Mouse (Mus musculus): ENCODE data around the gene Zfhx3. TPM values are rescaled to one million over a fixed set of nuclear protein-coding genes. Genes with fewer than 3 reads are reported as not detected.
A peak's percentile ranks its signal among the peaks of the same experiment; 100 is the strongest.

Gene Zfhx3
- total and polyA plus RNA-seq, 3 experiments: 0.23 to 2.5 TPM; not detected in 1

GRCm38 (mm10) chr8:108867482-108868258, 925.2 kb downstream of the Zfhx3 start (continued):
- 0 out of 2 replicates have a peak, but pooled peaks have one; percentile 10 for TF ChIP-seq NRF1 (IDR thresholded peaks at IDR 0.05; ENCODE audit: insufficient read depth, low read depth, low read length, poor library complexity, severe bottlenecking)
- 0 out of 2 replicates have a peak, but pooled peaks have one; percentile 15 for TF ChIP-seq E2F4 (IDR thresholded peaks at IDR 0.05; ENCODE audit: borderline replicate concordance, low read depth, low read length)
- TF ChIP-seq POLR2AphosphoS2 (IDR thresholded peaks at IDR 0.05; ENCODE audit: low read length): peak; percentile 88

- H3K9me3 ChIP-seq (replicated peaks; ENCODE audit: insufficient read depth, low read length): no peaks in the 10 kb centered on the region
- TF ChIP-seq MXI1 (IDR thresholded peaks at IDR 0.05; ENCODE audit: low read depth, low read length) (0 out of 2 replicates have a peak, but pooled peaks have one; percentile 17), RAD21 (IDR thresholded peaks at IDR 0.05; ENCODE audit: low read depth, low read length) (peak; percentile 6), CHD1 (IDR thresholded peaks at IDR 0.05; ENCODE audit: low read depth, low read length) (0 out of 2 replicates have a peak, but pooled peaks have one; percentile 78), NRF1 (IDR thresholded peaks at IDR 0.05; ENCODE audit: insufficient read depth, low read depth, low read length, poor library complexity, severe bottlenecking) (no peak), E2F4 (IDR thresholded peaks at IDR 0.05; ENCODE audit: borderline replicate concordance, low read depth, low read length) (0 out of 2 replicates have a peak, but pooled peaks have one; percentile 17), UBTF (IDR thresholded peaks at IDR 0.05; ENCODE audit: borderline replicate concordance, insufficient read depth, low read depth, low read length) (no peak), MAZ (IDR thresholded peaks at IDR 0.05; ENCODE audit: low read depth, low read length) (no peak), MYC (IDR thresholded peaks at IDR 0.05; ENCODE audit: low read depth, low read length) (peak; percentile 53; the same call in 1 of the 2 replicates), CHD2 (IDR thresholded peaks at IDR 0.05; ENCODE audit: low read length) (no peak), USF2 (IDR thresholded peaks at IDR 0.05; ENCODE audit: borderline replicate concordance in 1 of 2, insufficient read depth in 1 of 2, low read depth in 1 of 2, low read length in 2 of 2) (peak in 1 of 2 experiments; percentile 46; a peak in 1 of 4 replicates), SMC3 (IDR thresholded peaks at IDR 0.05; ENCODE audit: low read depth, low read length) (peak; percentile 47), ELF1 (IDR thresholded peaks at IDR 0.05; ENCODE audit: low read depth, low read length) (no peak), CTCF (IDR thresholded peaks at IDR 0.05 in 2 of 3, conservative IDR thresholded peaks at IDR 0.05 in 1 of 3; ENCODE audit: control insufficient read depth in 1 of 3, insufficient read depth in 1 of 3, low read depth in 2 of 3, low read length in 3 of 3, poor library complexity in 1 of 3, severe bottlenecking in 1 of 3) (peak; percentile 24 to 46 (median 38); a peak in 5 of 6 replicates), USF1 (IDR thresholded peaks at IDR 0.05; ENCODE audit: low read depth, low read length) (peak; percentile 88), MAX (IDR thresholded peaks at IDR 0.05; ENCODE audit: low read length) (peak; percentile 48)
- peak overlapping the region; percentile 71 for H3K27ac ChIP-seq (ENCODE audit: control insufficient read depth, low read depth, low read length)
- peaks cover 4 to 25% of the 10 kb centered on the region in 2 experiments for H3K4me1 ChIP-seq (ENCODE audit: control insufficient read depth in 1 of 2, insufficient read depth in 2 of 2, low read length in 2 of 2)
- H3K36me3 ChIP-seq (ENCODE audit: control insufficient read depth in 1 of 2, insufficient read depth in 2 of 2, low read length in 2 of 2): peaks cover 0 to 23% of the 10 kb centered on the region in 2 experiments; a peak in 2 of 4 replicates
- peak overlapping the region; percentile 75 for H3K9ac ChIP-seq (ENCODE audit: control insufficient read depth, low read depth, low read length, poor library complexity, severe bottlenecking)
- peak; percentile 63 for DNase-seq (ENCODE audit: low read depth, low spot score)
- H3K27me3 ChIP-seq (ENCODE audit: control insufficient read depth in 1 of 2, insufficient read depth in 2 of 2, low read length in 2 of 2): no peaks in the 10 kb centered on the region
- peaks cover 14% of the 10 kb centered on the region for H3K79me2 ChIP-seq (ENCODE audit: control insufficient read depth, insufficient read depth, low read length, poor library complexity)
- peak overlapping the region; percentile 65 for H3K4me3 ChIP-seq (ENCODE audit: control insufficient read depth in 1 of 2, insufficient read depth in 1 of 2, low read depth in 2 of 2, low read length in 2 of 2)
These were observed 926.0 kb downstream of the Zfhx3 start for GRCm38 (mm10) chr8:108868259-108869090.

All from MEL (cell line).